Mouse (Mus musculus): ENCODE results near the gene Prdm16. TPM values are rescaled to one million over a fixed set of nuclear protein-coding genes. Genes with fewer than 3 reads are reported as not detected.
A peak's percentile ranks its signal among the peaks of the same experiment; 100 is the strongest.

Gene Prdm16
- polyA plus RNA-seq, 1 experiment from 2014 or later: 2.0 TPM

DNA sequence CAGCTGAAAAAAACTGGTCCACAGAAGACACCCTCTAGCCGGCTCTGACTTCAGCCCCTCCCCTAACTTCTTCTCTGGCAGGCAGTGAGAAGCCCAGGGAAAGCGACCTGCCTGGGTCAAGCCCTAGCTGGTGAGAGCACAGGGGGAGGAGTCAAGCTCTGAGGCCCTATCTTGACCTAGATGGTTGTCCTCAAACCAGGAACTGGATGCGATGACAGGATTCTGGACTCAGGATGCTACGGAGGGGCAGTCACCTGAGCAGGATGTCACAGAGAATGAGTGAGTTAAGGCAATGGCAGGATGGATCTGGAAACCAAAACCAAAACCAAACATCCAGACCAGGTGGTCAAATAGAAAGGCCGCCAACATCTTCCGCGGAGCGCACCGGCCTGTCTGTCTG lies 338.9 kb downstream of the Prdm16 start:
- Histone ChIP-seq H3K9me3 (replicated peaks) (no peaks in the 10 kb centered on the region), H3K36me3 (replicated peaks) (no peaks in the 10 kb centered on the region), H3K4me3 (replicated peaks) (no peak overlapping the region), H3K4me2 (no peak overlapping the region; the same call in 1 of the 2 replicates), H3K9ac (no peak overlapping the region), H3K27ac (replicated peaks) (no peak overlapping the region), H3K27me3 (peaks cover 39% of the 10 kb centered on the region), H3K4me1 (replicated peaks) (peaks cover 6% of the 10 kb centered on the region; the same call in 1 of the 2 replicates)
- 0 out of 2 replicates have a peak, but pooled peaks have one; percentile 19 for ATAC-seq (ENCODE audit: insufficient read depth)
- WGBS (ENCODE audit: insufficient replicate concordance): 28% methylated on average over 9 of the region's 9 CpGs

DNA sequence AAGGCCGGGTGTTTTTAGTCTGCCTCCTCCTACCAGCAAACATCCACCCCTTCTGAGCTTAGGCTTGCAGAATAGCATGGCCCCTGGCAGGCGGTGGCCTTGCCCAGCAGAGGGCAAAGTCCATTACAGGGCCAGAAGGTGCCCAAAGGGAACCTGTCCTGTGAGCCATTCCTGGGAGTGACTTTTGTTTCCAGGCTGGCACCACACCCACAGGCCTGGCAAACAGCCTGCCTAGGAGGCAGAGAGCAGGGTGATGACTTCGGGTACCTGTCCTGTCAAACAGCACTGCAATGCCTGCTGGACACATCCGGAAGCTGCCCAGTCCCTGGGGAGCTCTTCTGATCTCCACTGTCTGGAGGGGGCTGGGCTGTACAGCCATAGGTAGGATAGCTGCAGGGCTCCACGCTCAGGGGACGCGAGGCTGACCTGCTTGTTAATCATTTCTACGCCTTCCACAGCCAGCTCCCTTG lies 342.4 kb downstream of the Prdm16 start:
- Histone ChIP-seq H3K4me2 (peak overlapping the region; percentile 1; the same call in 1 of the 2 replicates), H3K4me3 (replicated peaks) (no peak overlapping the region), H3K9me3 (replicated peaks) (no peaks in the 10 kb centered on the region), H3K9ac (no peak overlapping the region), H3K27me3 (peaks cover 17% of the 10 kb centered on the region), H3K4me1 (replicated peaks) (peaks cover 6% of the 10 kb centered on the region; the same call in 1 of the 2 replicates), H3K27ac (replicated peaks) (peak overlapping the region; percentile 53; the same call in 1 of the 2 replicates), H3K36me3 (replicated peaks) (no peaks in the 10 kb centered on the region)
- peak; percentile 76 for ATAC-seq (ENCODE audit: insufficient read depth)
- 57% methylated on average over 8 of the region's 8 CpGs for WGBS (ENCODE audit: insufficient replicate concordance)

DNA sequence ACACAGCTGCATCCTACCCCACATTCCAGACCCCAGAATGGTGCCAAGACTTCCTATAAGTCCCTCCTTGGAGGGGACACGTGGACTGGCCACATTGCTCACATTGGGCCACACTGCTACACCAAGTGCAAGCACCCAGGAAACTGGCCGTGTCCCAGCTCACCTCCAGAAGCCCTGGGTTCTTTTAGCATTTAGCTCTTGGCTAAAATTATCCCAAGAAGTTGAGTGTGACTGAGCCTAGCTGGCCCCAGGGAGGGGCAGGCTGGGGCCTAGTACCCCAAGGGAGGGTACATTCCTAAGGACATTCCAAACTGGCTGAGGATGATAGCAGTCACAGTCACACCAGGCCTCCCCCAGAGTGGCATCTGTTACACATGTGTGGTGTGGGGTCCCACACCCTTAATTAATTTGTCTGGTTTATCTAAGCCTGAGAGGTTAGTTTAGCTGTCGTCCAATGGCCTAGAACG lies 342.9 kb downstream of the Prdm16 start:
- no peaks in the 10 kb centered on the region for H3K36me3 ChIP-seq (replicated peaks)

DNA sequence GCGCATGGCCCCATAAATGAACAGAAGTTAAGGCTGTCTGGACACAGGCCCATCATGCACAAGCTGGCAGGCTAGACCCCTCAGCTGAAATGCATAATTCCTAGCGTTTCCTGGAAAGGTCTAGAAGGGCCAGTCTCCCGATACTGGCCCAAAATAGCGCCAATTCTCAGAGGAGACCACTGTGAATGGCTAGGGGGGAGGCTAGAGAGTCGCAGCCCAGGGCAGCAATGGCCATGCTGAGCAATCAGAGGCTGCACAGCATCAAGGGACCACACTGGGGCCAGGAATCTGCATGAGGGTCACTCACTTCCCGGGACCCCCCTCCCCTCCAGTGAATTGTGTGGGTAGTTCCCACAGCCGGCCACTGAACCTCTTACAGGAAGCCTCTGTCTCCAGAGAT lies 353.0 kb downstream of the Prdm16 start:
- no peaks in the 10 kb centered on the region for H3K4me1 ChIP-seq (replicated peaks)
- no peaks in the 10 kb centered on the region for H3K36me3 ChIP-seq (replicated peaks)
- H3K4me2 ChIP-seq: no peak overlapping the region
- no peak for ATAC-seq (ENCODE audit: insufficient read depth)
- H3K9ac ChIP-seq: no peak overlapping the region
- no peak overlapping the region for H3K27ac ChIP-seq (replicated peaks)
- H3K27me3 ChIP-seq: no peaks in the 10 kb centered on the region
- H3K9me3 ChIP-seq (replicated peaks): no peaks in the 10 kb centered on the region
- WGBS (ENCODE audit: insufficient replicate concordance): 45% methylated on average over 7 of the region's 7 CpGs
- no peak overlapping the region for H3K4me3 ChIP-seq (replicated peaks)

More for the DNA sequence above, 342.9 kb downstream of the Prdm16 start:
- WGBS (ENCODE audit: insufficient replicate concordance): 44% methylated on average over 4 of the region's 4 CpGs
- no peak overlapping the region for H3K4me2 ChIP-seq
- no peaks in the 10 kb centered on the region for H3K9me3 ChIP-seq (replicated peaks)
- peak overlapping the region; percentile 53 for H3K27ac ChIP-seq (replicated peaks)
- no peak overlapping the region for H3K9ac ChIP-seq
- no peak overlapping the region for H3K4me3 ChIP-seq (replicated peaks)
- peaks cover 11% of the 10 kb centered on the region for H3K27me3 ChIP-seq
- H3K4me1 ChIP-seq (replicated peaks): peaks cover 6% of the 10 kb centered on the region; the same call in 1 of the 2 replicates
- no peak for ATAC-seq (ENCODE audit: insufficient read depth)

DNA sequence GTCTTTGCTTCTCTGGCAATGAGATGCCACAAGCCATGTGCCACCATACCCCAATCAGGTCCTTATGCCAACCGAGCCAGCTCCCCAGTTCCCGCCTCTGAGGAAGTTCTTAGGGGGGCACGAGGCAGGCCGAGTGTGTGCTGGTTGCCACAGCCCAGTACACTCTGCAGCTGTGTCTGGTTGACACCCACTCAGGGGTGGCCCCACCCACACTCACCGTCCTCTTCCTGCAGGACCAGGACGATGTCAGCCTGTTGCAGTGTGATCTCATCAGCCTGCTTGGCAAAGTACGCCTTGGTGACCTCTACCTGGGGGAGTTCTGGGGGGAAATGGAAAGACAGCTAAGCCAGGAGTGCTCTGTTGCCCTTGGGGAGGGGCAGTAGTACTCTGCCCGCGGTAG lies 357.2 kb downstream of the Prdm16 start:
- Histone ChIP-seq H3K27me3 (no peaks in the 10 kb centered on the region), H3K36me3 (replicated peaks) (no peaks in the 10 kb centered on the region), H3K4me3 (replicated peaks) (no peak overlapping the region), H3K27ac (replicated peaks) (no peak overlapping the region), H3K4me2 (no peak overlapping the region), H3K4me1 (replicated peaks) (no peaks in the 10 kb centered on the region), H3K9ac (no peak overlapping the region), H3K9me3 (replicated peaks) (no peaks in the 10 kb centered on the region)
- no peak for ATAC-seq (ENCODE audit: insufficient read depth)
- WGBS (ENCODE audit: insufficient replicate concordance): 59% methylated on average over 9 of the region's 9 CpGs

DNA sequence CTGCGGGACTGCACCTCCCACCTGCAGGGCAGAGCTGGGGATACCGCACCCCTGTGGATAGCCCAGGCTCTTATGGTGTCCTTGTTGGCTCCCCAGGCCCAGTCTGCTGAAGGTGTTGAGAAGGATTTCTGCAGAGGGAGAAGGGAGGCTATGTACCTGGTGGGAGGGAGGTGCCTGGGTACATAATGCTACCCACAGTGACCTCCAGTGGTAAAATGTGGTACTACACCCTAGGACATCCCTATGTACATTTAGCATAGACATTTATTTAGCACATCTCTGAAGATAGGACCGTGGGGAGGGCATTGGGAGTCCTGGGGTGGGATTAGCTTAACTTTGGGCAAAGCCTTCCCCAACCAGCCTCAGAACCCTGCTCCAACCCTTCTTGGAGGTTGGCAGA lies 363.7 kb downstream of the Prdm16 start:
- Histone ChIP-seq H3K36me3 (replicated peaks) (no peaks in the 10 kb centered on the region), H3K4me3 (replicated peaks) (no peak overlapping the region), H3K9ac (no peak overlapping the region), H3K9me3 (replicated peaks) (no peaks in the 10 kb centered on the region), H3K27ac (replicated peaks) (no peak overlapping the region), H3K4me2 (no peak overlapping the region), H3K4me1 (replicated peaks) (no peaks in the 10 kb centered on the region), H3K27me3 (no peaks in the 10 kb centered on the region)
- 43% methylated on average over 3 of the region's 3 CpGs for WGBS (ENCODE audit: insufficient replicate concordance)
- no peak for ATAC-seq (ENCODE audit: insufficient read depth)

DNA sequence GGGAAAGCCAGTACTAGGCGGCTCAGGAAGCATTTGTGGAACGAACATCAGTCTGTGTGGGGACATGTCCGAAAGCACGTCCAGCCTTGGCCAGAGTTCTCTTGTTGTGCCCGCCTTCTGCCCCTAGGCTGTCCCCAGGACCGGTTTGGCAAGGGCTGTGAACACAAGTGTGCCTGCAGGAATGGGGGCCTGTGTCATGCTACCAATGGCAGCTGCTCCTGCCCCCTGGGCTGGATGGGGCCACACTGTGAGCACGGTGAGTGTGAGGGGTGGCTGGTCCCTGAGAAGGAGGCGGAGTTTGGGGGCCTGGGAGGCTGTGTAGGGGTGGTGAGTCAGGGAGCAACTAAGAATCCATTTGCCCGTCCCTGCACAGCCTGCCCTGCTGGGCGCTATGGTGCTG lies 367.2 kb downstream of the Prdm16 start:
- Histone ChIP-seq H3K4me1 (replicated peaks) (no peaks in the 10 kb centered on the region), H3K9me3 (replicated peaks) (no peaks in the 10 kb centered on the region), H3K36me3 (replicated peaks) (no peaks in the 10 kb centered on the region), H3K4me3 (replicated peaks) (no peak overlapping the region), H3K4me2 (no peak overlapping the region), H3K27ac (replicated peaks) (no peak overlapping the region), H3K9ac (no peak overlapping the region), H3K27me3 (no peaks in the 10 kb centered on the region)
- ATAC-seq (ENCODE audit: insufficient read depth): no peak
- WGBS (ENCODE audit: insufficient replicate concordance): 43% methylated on average over 10 of the region's 10 CpGs

DNA sequence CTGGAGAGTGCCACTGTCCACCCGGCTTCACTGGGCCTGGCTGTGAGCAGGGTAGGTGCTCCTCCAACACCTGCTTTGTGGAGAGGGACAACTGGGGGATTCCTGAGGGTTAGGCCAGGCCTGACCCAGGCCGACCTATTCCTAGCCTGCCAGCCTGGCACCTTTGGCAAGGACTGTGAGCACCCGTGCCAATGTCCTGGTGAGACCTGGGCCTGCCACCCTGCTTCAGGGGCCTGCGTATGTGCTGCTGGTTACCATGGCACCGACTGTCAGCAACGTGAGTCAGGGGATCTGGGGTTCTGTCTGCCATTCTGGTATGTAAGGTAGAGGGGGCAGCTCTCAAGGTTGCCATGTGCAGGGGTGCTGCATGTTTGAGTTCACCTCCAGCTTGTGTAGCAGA lies 369.2 kb downstream of the Prdm16 start:
- no peaks in the 10 kb centered on the region for H3K36me3 ChIP-seq (replicated peaks)
- H3K9ac ChIP-seq: no peak overlapping the region
- H3K27ac ChIP-seq (replicated peaks): no peak overlapping the region

More for the DNA sequence above, 369.2 kb downstream of the Prdm16 start:
- Histone ChIP-seq H3K9me3 (replicated peaks) (no peaks in the 10 kb centered on the region), H3K27me3 (no peaks in the 10 kb centered on the region), H3K4me2 (no peak overlapping the region), H3K4me1 (replicated peaks) (no peaks in the 10 kb centered on the region), H3K4me3 (replicated peaks) (no peak overlapping the region)
- ATAC-seq (ENCODE audit: insufficient read depth): no peak
- WGBS (ENCODE audit: insufficient replicate concordance): 63% methylated on average over 6 of the region's 6 CpGs

Other genes with a start within 250 kb of the Prdm16 start
- not detected in 2 replicates for gene Actrt2, start 31.0 kb upstream of the Prdm16 start, polyA plus RNA-seq (2015; fragmentation: Nextera tagmentation; extraction: Ambion mirVana)
- gene Ttc34, start 200.6 kb upstream of the Prdm16 start, polyA plus RNA-seq (2015; fragmentation: Nextera tagmentation; extraction: Ambion mirVana): not detected in 2 replicates
- 2.3 and 3.1 TPM in 2 replicates for gene Mmel1, start 232.7 kb upstream of the Prdm16 start, polyA plus RNA-seq (2015; fragmentation: Nextera tagmentation; extraction: Ambion mirVana)

Measured in liver, embryonic 15.5 days (tissue).